Mouse (Mus musculus) right cerebral cortex, adult 2 months (tissue): ENCODE data around the gene Tenm2.
A peak's percentile ranks its signal among the peaks of the same experiment; 100 is the strongest.

Experiments
- DNase-seq, 2 experiments: peaks; one replicate each; pipeline ENCODE4 v3.0.0; 2021 to 2022; ENCODE audit warnings: low spot score in 2 of 2

The Tenm2 gene

DNA sequence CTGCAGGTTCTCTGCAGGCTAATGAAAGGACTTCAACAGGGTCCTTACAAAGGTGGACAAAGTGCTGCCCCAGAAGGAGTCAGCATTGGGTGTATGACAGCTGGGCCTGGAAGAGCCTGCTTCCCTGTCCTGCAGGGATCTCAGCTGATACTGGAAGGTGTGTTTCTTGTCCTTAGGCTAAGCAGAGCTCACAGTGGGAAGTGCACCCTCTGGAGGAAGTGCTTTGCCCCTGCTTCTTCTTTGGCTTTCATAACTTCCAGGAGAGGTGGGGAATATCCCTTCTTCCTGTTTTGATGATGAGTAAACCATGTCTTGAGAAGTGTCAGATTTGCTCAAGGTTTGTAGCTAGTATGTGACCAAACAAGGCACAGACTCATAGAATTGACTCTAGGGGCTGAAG lies 1240.5 kb downstream of the Tenm2 start:
- no peak for DNase-seq

DNA sequence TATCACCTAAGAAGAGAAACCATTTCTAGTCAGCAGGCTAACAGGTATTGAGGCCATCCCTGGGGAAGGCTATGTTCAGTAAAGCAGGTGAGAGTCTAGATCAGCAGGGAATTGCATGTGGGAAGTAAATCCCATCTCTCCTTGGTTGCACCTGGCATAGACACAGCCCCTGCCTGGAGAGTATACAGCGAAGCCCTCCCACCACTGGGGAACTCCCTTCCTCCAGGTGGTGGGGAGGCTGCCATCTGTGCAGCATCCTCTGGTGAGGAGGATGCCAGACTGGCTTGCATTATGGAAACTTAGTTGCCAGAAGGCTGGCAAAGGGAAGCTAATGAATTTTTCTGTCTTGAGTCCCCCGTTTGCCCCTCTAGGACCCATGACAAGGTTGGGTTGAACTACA lies 1243.9 kb downstream of the Tenm2 start:
- peak; percentile 67 to 68 for DNase-seq

GRCm38 (mm10) chr11:35989967-35990366 lies 1245.8 kb downstream of the Tenm2 start:
- DNase-seq: no peak

GRCm38 (mm10) chr11:35985841-35986393 lies 1249.8 kb downstream of the Tenm2 start:
- peak; percentile 90 for DNase-seq

GRCm38 (mm10) chr11:35982734-35983133 lies 1253.0 kb downstream of the Tenm2 start:
- no peak for DNase-seq

DNA sequence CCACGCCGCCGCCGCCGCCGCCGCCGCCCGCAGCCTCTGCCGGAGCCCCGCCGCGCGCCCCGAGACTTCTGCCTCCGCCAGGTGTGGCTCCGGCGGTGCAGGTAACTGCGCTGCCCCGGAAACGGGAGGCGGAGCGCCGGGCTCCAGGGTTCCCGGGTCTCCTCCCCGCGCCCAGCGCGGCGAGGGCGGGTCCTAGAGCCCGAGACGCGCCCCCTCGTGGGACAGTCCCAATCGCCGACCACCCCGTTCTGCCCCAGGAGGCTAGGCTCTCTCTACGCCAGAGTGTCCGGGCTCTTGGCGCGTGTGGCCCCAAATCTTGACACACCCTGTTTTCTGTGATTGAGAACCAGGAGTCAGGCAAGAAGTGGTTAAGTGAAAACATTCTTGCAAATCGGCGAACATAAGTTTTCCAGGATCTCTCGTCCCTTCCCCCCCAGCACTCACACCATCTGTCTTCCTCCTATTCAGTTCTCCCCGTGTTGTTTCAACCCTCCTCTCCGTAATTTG lies 1255.3 kb downstream of the Tenm2 start, which contains the start of gene Wwc1:
Gene Wwc1 (minus strand): TSS at position 117 of the 507 bp plus-strand sequence.
- peak; percentile 65 to 68 for DNase-seq

DNA sequence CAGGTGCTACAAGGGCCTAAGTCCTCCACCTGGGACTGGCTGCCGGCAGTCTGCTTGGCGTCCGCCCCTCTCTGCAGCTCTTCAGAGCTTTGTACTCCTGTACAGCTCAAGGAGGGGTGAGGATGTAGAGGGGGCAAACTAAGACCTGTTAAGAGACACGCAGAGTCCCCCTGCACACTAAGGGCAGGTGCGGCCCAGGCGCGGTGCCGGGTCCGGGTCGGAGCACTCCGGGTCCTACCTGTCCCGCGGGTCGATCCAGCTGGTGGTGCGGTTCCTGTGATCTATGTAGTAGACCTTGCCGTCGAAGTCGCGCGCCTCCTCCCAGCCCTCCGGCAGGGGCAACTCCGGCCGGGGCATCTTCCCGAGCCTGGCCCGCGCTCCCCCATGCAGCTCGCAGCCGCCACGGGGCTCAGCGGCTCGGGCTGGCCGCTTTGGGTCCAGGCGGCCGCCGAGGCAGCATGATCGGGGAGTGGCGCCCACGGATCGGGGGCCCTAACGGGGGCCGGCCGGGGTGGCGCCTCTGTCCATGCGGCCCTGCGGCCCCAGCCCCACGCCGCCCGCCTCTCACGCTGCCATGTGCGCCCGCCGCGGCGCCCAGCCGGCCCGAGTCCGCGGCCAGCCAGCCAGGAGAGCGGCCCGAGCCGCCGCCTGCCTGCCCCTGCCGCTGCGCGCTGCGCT lies 1255.9 kb downstream of the Tenm2 start:
- DNase-seq: no peak

DNA sequence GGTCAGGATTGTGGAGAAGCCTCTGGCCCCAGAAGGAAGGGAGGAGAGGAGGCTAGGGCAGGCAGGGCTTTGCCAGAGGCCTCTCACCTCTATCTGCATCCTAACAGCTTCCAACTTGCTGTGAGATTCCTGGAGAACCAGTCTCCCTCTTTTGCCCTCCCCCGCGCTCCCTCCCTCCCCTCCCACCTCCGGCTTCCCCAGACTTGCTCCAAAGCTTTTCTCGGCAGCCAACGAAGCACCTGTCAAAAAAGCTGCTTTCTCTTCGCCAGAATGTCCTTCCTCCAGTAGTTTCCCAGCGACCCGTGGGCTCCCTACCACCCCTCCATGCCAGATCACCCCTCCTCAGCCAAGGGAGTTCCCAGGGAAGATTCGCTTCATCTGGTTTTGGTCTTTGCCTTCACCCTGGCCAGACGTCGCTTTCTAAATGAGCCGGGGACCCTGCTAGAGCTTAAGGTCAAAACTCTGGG lies 1256.5 kb downstream of the Tenm2 start:
- DNase-seq: peak in 1 of 2 experiments; percentile 47

- DNase-seq: no peak
Observed at GRCm38 (mm10) chr11:35977796-35978195, 1258.0 kb downstream of the Tenm2 start.

- no peak for DNase-seq
Observed at GRCm38 (mm10) chr11:35977096-35977495, 1258.7 kb downstream of the Tenm2 start.

GRCm38 (mm10) chr11:35976482-35976881 lies 1259.3 kb downstream of the Tenm2 start:
- no peak for DNase-seq

DNA sequence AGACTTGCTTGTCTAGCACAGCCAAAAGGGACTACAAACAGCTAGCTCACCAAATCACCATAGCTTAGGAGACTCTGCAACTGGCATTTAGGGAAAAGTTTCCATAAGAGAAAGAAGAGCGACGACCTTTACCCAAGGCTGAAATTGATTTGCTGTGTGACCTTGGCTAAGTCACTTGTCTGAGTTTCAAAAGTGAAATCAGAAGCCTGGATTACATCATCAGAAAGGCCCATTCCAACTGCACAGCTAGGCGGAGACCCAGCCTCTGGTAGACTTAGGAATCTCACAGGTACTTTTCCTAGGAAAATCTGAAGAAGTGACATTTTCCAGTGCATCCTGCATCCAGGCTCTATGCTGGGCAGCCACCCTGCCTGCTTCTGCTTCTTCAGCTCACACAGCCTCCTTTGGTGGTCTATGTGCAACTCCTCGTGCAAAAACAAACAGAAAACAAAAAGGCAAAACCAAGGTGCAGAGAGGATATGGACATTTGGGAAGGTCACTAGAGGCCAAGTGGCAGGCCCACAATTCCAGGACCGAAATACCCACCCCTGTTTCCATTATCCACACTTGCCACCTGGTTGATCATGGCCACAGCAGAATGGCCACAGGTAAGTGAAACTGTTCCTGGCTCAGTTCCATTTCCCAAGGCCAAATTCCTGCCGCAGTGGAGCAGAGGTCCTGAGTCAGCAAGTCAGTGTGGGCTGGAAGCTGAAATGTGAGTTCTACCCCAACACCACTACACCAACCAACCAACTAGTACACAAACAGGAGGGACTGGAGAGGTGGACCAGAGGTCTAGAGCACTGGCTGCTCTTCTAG lies 1260.9 kb downstream of the Tenm2 start:
- no peak for DNase-seq

- DNase-seq: no peak
Observed at GRCm38 (mm10) chr11:35973135-35973534, 1262.6 kb downstream of the Tenm2 start.

- no peak for DNase-seq
Observed at GRCm38 (mm10) chr11:35972270-35972931, 1263.4 kb downstream of the Tenm2 start.

DNA sequence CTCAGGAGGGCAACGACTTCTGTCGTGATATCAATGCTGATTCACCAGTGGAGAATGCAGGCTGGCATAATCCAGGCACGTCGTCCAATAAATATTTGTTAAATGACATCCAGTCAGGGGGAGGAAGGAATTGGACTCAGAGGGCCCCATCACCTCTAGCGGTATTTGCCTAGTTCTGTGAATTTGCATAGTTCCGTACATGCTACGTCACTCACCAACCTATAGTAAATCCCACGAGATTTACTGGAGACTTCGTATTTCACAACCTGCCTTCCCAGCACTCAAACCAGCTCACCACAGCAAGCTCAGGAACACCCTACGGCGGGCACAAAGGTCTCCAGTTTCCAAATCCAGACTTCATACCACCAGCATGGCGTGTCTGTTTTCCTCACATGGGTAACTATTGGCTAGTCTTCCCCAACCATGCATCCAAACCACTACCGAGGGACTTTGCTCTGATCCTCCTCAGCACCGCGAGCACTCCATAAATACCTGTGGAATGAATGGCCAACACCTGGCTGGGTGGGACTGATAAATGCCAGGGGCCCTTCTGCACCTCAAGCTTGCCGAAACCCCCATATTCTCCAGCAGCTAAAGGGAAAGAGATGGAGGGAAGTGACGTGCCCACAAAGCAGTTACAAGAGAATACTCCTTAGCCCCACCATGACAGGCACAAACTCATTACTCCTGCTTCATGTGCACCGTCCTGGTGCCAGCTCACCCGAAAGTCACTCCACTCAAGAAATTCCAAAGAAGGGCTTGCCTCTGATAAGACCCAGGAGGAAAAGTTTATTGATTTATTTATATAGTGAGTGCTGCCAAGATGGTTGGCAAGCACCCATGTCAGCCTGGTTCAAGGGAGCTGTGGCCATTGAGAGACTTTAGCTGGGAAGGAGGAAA lies 1264.7 kb downstream of the Tenm2 start:
- DNase-seq: no peak

- no peak for DNase-seq
Observed at GRCm38 (mm10) chr11:35968291-35968690, 1267.5 kb downstream of the Tenm2 start.

- DNase-seq: no peak
Observed at GRCm38 (mm10) chr11:35963981-35964549, 1271.7 kb downstream of the Tenm2 start.

DNA sequence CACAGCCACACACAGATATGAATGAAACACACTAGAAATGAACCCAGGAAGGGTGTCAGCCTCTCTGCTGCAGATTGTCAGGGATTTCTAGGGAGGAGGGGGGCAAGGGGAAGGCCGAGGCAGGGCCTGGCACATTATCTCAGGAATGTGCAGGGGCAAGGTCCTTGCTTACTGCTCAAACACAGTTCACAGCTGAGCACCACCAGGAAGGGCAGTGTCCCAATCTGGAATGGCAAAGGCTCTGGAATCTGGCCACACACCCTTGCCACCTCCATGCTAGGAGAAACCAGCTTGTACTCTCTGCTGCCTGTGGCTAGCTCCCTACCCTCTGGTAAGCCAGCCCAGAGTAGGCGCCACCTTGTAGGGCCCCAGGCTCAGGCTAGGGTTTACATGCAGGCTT lies 1272.2 kb downstream of the Tenm2 start:
- DNase-seq: no peak

GRCm38 (mm10) chr11:35962431-35962830 lies 1273.3 kb downstream of the Tenm2 start:
- DNase-seq: no peak

DNA sequence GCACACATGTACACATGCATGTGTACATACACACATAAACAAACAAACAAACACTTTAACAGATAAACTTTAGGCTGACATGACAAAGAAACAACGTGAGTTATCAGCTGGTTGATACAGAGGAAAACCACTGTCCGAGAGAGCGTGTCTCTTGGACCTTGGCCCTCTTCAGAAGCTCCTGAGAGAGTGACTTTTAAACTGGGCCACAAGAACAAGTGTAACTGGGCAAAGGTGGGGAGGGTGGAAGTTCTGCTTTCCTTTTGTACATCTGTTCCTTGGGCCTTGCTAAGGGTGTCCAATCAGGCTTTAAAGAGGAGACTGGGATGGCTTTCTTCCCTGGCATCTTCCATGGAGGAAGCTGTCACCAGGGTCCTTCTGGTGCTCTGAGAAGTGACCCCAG lies 1276.5 kb downstream of the Tenm2 start:
- DNase-seq: no peak
